Mouse (Mus musculus) G1E (cell line): Measurements from ENCODE around the gene Ccdc194. TPM values are rescaled to one million over a fixed set of nuclear protein-coding genes. Genes with fewer than 3 reads are reported as not detected.

ENCODE experiments used
- ATAC-seq: 2 replicates; pipeline ENCODE4 v1.8.0; 2016; ENCODE audit warnings: mild to moderate bottlenecking; ENCODE audit not compliant: insufficient number of reproducible peaks, poor library complexity, low FRiP score, severe bottlenecking; ENCODE audit errors: extremely low read depth
- DNase-seq: peaks from one replicate; pipeline ENCODE4 v3.0.0; 2012; ENCODE audit warnings: low spot score
- H3K27me3 ChIP-seq: 2 replicates; pipeline ENCODE4 v1.6.1; 2012; ENCODE audit warnings: mild to moderate bottlenecking, low read length, inconsistent platforms; ENCODE audit not compliant: insufficient read depth
- H3K36me3 ChIP-seq: replicated peaks from 2 replicates; pipeline ENCODE3; 2012; ENCODE audit warnings: mild to moderate bottlenecking, inconsistent platforms
- H3K4me1 ChIP-seq: 2 replicates; pipeline ENCODE4 v1.6.1; 2012; ENCODE audit warnings: low read depth, low read length, inconsistent platforms, mixed read lengths; ENCODE audit not compliant: insufficient read depth
- H3K4me3 ChIP-seq: 2 replicates; pipeline ENCODE4 v1.5.1; 2012; ENCODE audit warnings: low read depth, mild to moderate bottlenecking, inconsistent platforms, low read length, moderate library complexity, mixed read lengths
- H3K9me3 ChIP-seq: replicated peaks from 2 replicates; pipeline ENCODE4 v1.6.1; 2012; ENCODE audit warnings: inconsistent platforms
- CTCF ChIP-seq: IDR thresholded peaks from 2 replicates; pipeline ENCODE4 v1.5.1; 2012; ENCODE audit warnings: low read depth, low read length, inconsistent platforms, mixed read lengths
- GATA1 ChIP-seq: IDR thresholded peaks from 2 replicates; pipeline ENCODE4 v1.6.1; 2012; ENCODE audit warnings: borderline replicate concordance, low read length, inconsistent platforms, mixed read lengths
- GATA2 ChIP-seq: IDR thresholded peaks from 2 replicates; pipeline ENCODE4 v1.6.1; 2012; ENCODE audit warnings: low read depth, low read length, inconsistent platforms, borderline replicate concordance
- POLR2AphosphoS5 ChIP-seq: IDR thresholded peaks from 2 replicates; pipeline ENCODE4 v1.6.1; 2012; ENCODE audit warnings: low read depth, low read length, inconsistent platforms; ENCODE audit not compliant: insufficient replicate concordance
- TAL1 ChIP-seq: conservative IDR thresholded peaks from 2 replicates; pipeline ENCODE4 v1.6.1; 2012; ENCODE audit warnings: low read depth, low read length, inconsistent platforms, mixed read lengths
- polyA plus RNA-seq: library from polyadenylated mRNA; stranded (reverse); fragments of >175 nt; gene quantifications from 2 replicates; pipeline ENCODE4 v1.2.3, GENCODE M21; 2012
- total RNA-seq, 2 experiments: library from RNA; stranded (forward) in 1 of 2; stranded (reverse) in 1 of 2; fragments of 200-1000 nt in 1 of 2; fragments of >200 nt in 1 of 2; fragmentation: Nextera tagmentation in 1 of 2; gene quantifications; 2 replicates each; pipeline ENCODE4 v1.2.3; 2014 to 2017

The Ccdc194 gene
- total and polyA plus RNA-seq, 3 experiments: 0.22 TPM; not detected in 2

DNA sequence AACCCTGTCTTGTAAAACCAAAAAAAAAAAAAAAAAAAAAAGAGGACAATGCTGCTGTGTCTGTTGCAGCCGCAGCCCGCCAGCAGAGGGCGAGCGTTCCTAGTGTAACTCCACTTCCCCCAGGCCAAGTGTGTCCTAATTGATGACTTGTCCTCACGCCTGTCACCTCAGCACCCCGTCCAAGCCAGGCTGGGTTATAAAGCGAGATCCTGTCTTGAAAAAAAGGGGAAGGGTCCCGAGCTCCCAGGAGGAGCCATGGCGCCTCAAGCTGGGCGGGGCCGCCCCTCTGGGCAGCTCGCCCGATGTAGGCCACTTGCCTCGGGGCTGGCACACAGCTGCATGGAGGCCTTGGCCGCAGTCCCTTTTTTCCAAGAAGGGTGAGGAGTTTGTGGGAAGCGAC is 30.5 kb downstream of the Ccdc194 start:
- peak; percentile 81 for DNase-seq
- Histone ChIP-seq H3K4me1 (peaks cover 12% of the 10 kb centered on the region), H3K4me3 (no peak overlapping the region), H3K36me3 (peaks cover 60% of the 10 kb centered on the region), H3K27me3 (no peaks in the 10 kb centered on the region), H3K9me3 (no peaks in the 10 kb centered on the region)
- peak; percentile 34; the same call in 1 of the 2 replicates for ATAC-seq
- TF ChIP-seq CTCF: peak; percentile 47
- no peak for TF ChIP-seq TAL1

DNA sequence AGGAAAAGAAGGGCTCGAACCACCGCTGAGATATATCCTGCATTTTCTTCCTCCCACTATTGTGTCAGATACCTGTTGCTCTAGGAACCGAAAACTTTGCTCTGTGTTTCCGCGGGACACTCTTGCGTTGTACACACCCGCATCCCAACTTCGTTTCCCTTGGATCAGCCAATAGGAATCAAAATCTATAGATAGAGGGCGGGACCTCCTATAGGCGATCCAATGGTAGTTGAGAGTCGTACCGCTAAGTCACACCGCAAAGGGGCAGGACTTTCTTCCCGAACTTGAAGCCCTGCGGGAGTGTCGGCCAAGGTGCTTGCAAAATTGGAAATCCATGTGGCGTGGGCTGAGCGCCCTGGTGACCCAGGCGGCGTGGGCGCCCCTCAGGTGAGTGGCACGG is 37.1 kb downstream of the Ccdc194 start:
- Histone ChIP-seq H3K27me3 (peaks cover 11% of the 10 kb centered on the region; the same call in 1 of the 2 replicates), H3K36me3 (peaks cover 44% of the 10 kb centered on the region), H3K4me1 (peaks cover 58% of the 10 kb centered on the region), H3K4me3 (peak overlapping the region; percentile 88), H3K9me3 (no peaks in the 10 kb centered on the region)
- ATAC-seq (peak; percentile 90), DNase-seq (peak; percentile 96)
- TF ChIP-seq TAL1 (no peak), GATA1 (no peak), GATA2 (no peak), CTCF (no peak), POLR2AphosphoS5 (no peak)

DNA sequence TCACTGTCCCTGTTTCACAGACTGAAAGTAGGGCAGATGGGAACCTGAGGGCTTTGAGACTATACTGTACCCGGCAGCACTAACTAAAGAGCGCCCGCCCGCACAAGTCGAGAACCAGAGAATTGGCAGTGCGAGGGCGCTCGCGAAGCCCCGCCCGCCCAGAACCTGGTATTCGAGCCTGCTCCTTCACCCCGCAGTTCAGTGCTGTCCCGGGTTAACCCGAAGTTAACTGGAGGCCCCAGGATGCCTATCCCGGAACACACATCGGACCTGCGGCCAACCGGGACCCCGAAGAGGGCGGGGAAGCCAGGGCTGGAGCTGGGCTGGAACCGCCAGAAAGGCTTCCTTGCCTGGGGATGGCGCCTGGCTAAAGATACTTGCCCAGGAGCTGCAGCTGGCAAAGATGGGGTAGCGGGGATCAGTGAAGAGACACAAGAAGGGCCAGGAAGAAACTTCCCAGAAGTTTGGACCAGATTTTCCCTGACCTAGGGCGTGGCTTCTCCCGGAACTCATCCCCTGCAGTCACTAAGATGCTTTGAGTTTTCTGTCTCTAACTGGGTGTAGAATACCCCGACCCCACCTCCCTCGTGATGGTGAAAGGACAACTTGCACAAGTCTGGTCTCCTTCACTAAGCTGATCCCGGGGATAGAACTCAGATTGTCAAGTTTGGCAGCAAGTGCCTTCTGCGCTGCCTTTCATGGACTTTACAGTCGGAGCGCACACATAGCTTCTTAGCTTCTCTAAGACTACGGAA is 37.6 kb downstream of the Ccdc194 start, which contains the start of gene Gtpbp3:
Gtpbp3 (plus strand) TSS at position 413 of the 755 bp plus-strand sequence.
- ATAC-seq (no peak), DNase-seq (peak; percentile 47)
- Histone ChIP-seq H3K36me3 (peaks cover 40% of the 10 kb centered on the region), H3K4me3 (peak within 1 kb of the TSS; percentile 88), H3K27me3 (peaks cover 11% of the 10 kb centered on the region; the same call in 1 of the 2 replicates), H3K9me3 (no peaks in the 10 kb centered on the region), H3K4me1 (peaks cover 58% of the 10 kb centered on the region)
- TF ChIP-seq GATA2 (no peak), TAL1 (no peak), GATA1 (no peak), CTCF (no peak), POLR2AphosphoS5 (no peak)

DNA sequence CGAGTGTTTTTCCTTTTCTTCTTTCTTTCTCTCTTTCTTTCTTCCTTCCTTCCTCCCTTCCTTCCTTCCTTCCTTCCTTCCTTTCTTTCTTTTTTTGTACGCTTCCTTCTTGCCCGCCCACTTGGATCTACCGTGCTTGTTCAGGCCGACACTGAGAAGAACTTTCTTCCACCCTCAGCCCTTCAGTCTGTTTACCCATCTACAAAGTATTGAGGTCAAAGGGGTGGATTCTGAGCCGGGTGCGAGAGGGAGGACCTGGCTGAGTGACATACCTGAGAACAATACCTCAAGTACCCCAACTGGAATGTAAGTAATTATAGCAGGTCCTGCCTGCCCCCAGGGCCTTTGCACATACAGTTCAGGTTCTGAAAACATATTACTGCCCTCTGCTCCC is 39.4 kb downstream of the Ccdc194 start:
- Histone ChIP-seq H3K4me3 (no peak overlapping the region; the same call in 1 of the 2 replicates), H3K9me3 (no peaks in the 10 kb centered on the region), H3K27me3 (peaks cover 14% of the 10 kb centered on the region; the same call in 1 of the 2 replicates), H3K36me3 (peaks cover 22% of the 10 kb centered on the region), H3K4me1 (peaks cover 55% of the 10 kb centered on the region)
- DNase-seq (no peak), ATAC-seq (no peak)
- no peak for TF ChIP-seq POLR2AphosphoS5
- TF ChIP-seq CTCF: no peak
- TF ChIP-seq TAL1: no peak
- TF ChIP-seq GATA2: no peak
- TF ChIP-seq GATA1: no peak

DNA sequence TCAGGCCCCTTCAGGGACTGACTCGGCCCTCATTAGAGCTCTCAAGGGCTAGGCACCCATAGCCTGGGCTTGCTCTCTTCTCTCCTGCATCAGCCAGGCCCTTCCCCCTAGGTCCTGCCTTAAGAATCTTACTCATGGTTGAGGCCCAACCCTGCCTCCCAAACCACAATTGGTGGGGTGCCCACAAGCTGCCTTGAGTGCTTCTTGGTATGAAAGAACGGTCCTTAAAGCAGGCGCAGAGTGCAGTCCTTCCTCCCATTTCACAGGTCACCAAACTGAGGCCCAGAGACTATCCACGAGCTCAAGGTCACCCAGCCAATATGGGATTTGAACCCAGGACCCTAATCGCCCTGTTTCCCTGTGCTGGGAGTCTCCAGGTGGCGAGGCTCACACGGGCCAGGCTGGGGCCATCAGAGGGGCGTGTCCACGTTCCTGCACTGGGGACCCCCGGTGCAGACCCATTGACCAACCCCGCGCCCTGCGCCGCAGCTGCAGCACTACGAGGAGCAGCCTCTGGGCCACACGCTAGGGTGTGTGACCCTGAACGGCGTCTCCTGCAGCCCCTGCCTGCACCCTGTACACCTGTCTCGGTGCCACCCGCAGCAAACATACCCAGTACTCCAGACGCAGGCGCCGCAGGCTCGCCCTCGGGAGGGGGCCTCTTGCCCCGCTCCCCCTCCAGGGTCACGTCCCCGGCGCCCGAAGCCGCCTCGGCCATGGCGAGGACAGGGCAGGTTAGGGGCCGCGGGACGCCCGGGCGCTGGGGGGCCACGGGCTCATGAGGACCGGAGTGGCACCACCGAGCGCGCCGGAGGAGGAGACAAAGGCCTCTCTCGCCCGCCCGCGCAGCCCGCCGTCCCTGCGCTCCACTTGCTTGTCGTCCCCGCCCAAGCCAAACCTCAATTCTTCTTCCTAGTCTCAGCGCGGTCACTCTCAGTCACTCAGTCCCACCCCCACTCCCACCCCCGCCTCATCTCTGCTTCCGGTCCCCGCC is 40.1 kb downstream of the Ccdc194 start, which contains the start of gene Ano8:
Ano8 (minus strand) TSS at position 822 of the 994 bp plus-strand sequence.
- peak within 1 kb of the TSS; percentile 73 for H3K4me3 ChIP-seq
- peaks cover 15% of the 10 kb centered on the region for H3K36me3 ChIP-seq
- ATAC-seq (no peak), DNase-seq (peak; percentile 53)
- H3K4me1 ChIP-seq: peaks cover 59% of the 10 kb centered on the region
- no peak for TF ChIP-seq GATA1
- no peak for TF ChIP-seq CTCF
- no peak for TF ChIP-seq TAL1
- TF ChIP-seq GATA2: no peak
- TF ChIP-seq POLR2AphosphoS5: no peak
- peaks cover 18% of the 10 kb centered on the region; the same call in 1 of the 2 replicates for H3K27me3 ChIP-seq
- H3K9me3 ChIP-seq: no peaks in the 10 kb centered on the region
